ENCODE assay signal across 9 mouse cellular contexts in genomic region chr2:59440481-59440880, GRCm38 (mm10). TPM values are rescaled to one million over a fixed set of nuclear protein-coding genes. Genes with fewer than 3 reads are reported as not detected.
A peak's percentile ranks its signal among the peaks of the same experiment; 100 is the strongest.
DNase-seq lines count a peak whose midpoint lies in the region; ATAC-seq and TF ChIP-seq lines count a peak whose summit lies in the region.
"Had no signal": no experiment of that assay in that cellular context is flagged by ENCODE, and none has a peak within 500 bp of the region (broad histone marks: within the 10 kb centered on the region; RNA-seq: fewer than 3 reads in every experiment).

No protein-coding gene starts in this region.

- peak; percentile 34 for DNase-seq in forebrain, embryonic 10.5 days (ENCODE audit: extremely low spot score, low spot score)
- peak; percentile 45 for DNase-seq in neural tube, embryonic 10.5 days (ENCODE audit: extremely low spot score, low spot score)
- DNase-seq in cerebellum, adult 18-20 months, result peak; percentile 81 to 83
- DNase-seq in heart, postnatal 14 days, result peak; percentile 72 to 74
- DNase-seq in lung, adult 2 months, result peak; percentile 69
- DNase-seq in spleen, adult 2 months (ENCODE audit: low read depth in 1 of 2, low spot score in 2 of 2), result peak; percentile 7 to 50

- H3K9me3 ChIP-seq in forebrain, embryonic 10.5 days, result no peaks in the 10 kb centered on the region
- H3K9me3 ChIP-seq in forebrain, embryonic 13.5 days (replicated peaks), result no peaks in the 10 kb centered on the region
- H3K9me3 ChIP-seq in neural tube, embryonic 15.5 days (replicated peaks), result no peaks in the 10 kb centered on the region

- no peaks in the 10 kb centered on the region for H3K36me3 ChIP-seq in forebrain, embryonic 10.5 days (replicated peaks)
- no peaks in the 10 kb centered on the region for H3K36me3 ChIP-seq in forebrain, embryonic 13.5 days (ENCODE audit: poor library complexity, severe bottlenecking)
- H3K36me3 ChIP-seq in neural tube, embryonic 15.5 days, result no peaks in the 10 kb centered on the region
- H3K36me3 ChIP-seq in spleen, adult 2 months (ENCODE audit: control insufficient read depth, insufficient read depth, low read length), result no peaks in the 10 kb centered on the region

- TF ChIP-seq POLR2A in lung, adult 2 months (IDR thresholded peaks at IDR 0.05; ENCODE audit: borderline replicate concordance, extremely low read depth, low read depth, low read length), result no peak
- TF ChIP-seq POLR2A in spleen, adult 2 months (IDR thresholded peaks at IDR 0.05; ENCODE audit: low read depth, low read length), result no peak

- no peak overlapping the region for H3K9ac ChIP-seq in forebrain, embryonic 13.5 days
- no peak overlapping the region for H3K9ac ChIP-seq in neural tube, embryonic 15.5 days (replicated peaks)

- peak; percentile 93 for TF ChIP-seq CTCF in lung, adult 2 months (IDR thresholded peaks at IDR 0.05; ENCODE audit: insufficient read depth, low read length)
- peak; percentile 55; the same call in 1 of the 2 replicates for TF ChIP-seq CTCF in spleen, adult 2 months (IDR thresholded peaks at IDR 0.05; ENCODE audit: extremely low read depth, insufficient read depth, insufficient read length, insufficient replicate concordance)

- WGBS in forebrain, embryonic 10.5 days, result 33% methylated on average over 5 of the region's 5 CpGs
- WGBS in forebrain, embryonic 13.5 days, result 36% methylated on average over 5 of the region's 5 CpGs
- WGBS in neural tube, embryonic 15.5 days, result 38% methylated on average over 5 of the region's 5 CpGs
- WGBS in lung, adult 2 months, result 25% methylated on average over 5 of the region's 5 CpGs
- WGBS in spleen, adult 2 months, result 27% methylated on average over 5 of the region's 5 CpGs

- no peak overlapping the region for H3K4me2 ChIP-seq in forebrain, embryonic 13.5 days
- no peak overlapping the region for H3K4me2 ChIP-seq in neural tube, embryonic 15.5 days

- no peaks in the 10 kb centered on the region for H3K4me1 ChIP-seq in forebrain, embryonic 10.5 days
- H3K4me1 ChIP-seq in forebrain, embryonic 13.5 days, result peaks cover 7% of the 10 kb centered on the region; the same call in 1 of the 2 replicates
- H3K4me1 ChIP-seq in neural tube, embryonic 15.5 days, result peaks cover 11% of the 10 kb centered on the region
- H3K4me1 ChIP-seq in lung, adult 2 months (ENCODE audit: control insufficient read depth, insufficient read depth, low read length), result peaks cover 5% of the 10 kb centered on the region; the same call in 1 of the 2 replicates
- H3K4me1 ChIP-seq in spleen, adult 2 months (ENCODE audit: control insufficient read depth, insufficient read depth, insufficient read length), result peaks cover 4% of the 10 kb centered on the region; the same call in 1 of the 2 replicates

- H3K27me3 ChIP-seq in forebrain, embryonic 10.5 days (ENCODE audit: poor library complexity, severe bottlenecking), result 0 out of 2 replicates have a peak, but pooled peaks cover 5% of the 10 kb centered on the region
- H3K27me3 ChIP-seq in forebrain, embryonic 13.5 days, result no peaks in the 10 kb centered on the region
- H3K27me3 ChIP-seq in neural tube, embryonic 15.5 days (replicated peaks), result 0 out of 2 replicates have a peak, but pooled peaks cover 7% of the 10 kb centered on the region
- H3K27me3 ChIP-seq in spleen, adult 2 months (ENCODE audit: control insufficient read depth, insufficient read depth, low read length), result no peaks in the 10 kb centered on the region

- H3K27ac ChIP-seq in forebrain, embryonic 10.5 days, result no peak overlapping the region
- H3K27ac ChIP-seq in forebrain, embryonic 13.5 days, result no peak overlapping the region
- H3K27ac ChIP-seq in neural tube, embryonic 15.5 days (replicated peaks), result no peak overlapping the region
- no peak overlapping the region for H3K27ac ChIP-seq in spleen, adult 2 months (ENCODE audit: insufficient read depth, low read length)

- H3K4me3 ChIP-seq in forebrain, embryonic 10.5 days, result no peak overlapping the region
- no peak overlapping the region for H3K4me3 ChIP-seq in forebrain, embryonic 13.5 days
- no peak overlapping the region for H3K4me3 ChIP-seq in neural tube, embryonic 15.5 days (replicated peaks)
- no peak overlapping the region for H3K4me3 ChIP-seq in lung, adult 2 months (replicated peaks; ENCODE audit: extremely low read depth, low read depth, low read length)
- H3K4me3 ChIP-seq in spleen, adult 2 months (ENCODE audit: extremely low read depth, insufficient read depth, insufficient read length), result no peak overlapping the region

- intact Hi-C loops in heart, postnatal 14 days (cut with DNase I), result no loop called here

- ATAC-seq in forebrain, embryonic 13.5 days, result no peak
- ATAC-seq in neural tube, embryonic 15.5 days (ENCODE audit: low FRiP score), result no peak

RNA-seq across cellular contexts. Expression of gene Dapl1, which starts 44.0 kb away (rescaled TPM):
- polyA plus RNA-seq in forebrain, embryonic 10.5 days (2016; fragmentation: Nextera tagmentation; extraction: Ambion mirVana), result 1.2 and 1.9 TPM in 2 replicates
- 0.45 TPM in 1 of 2 replicates, not detected in the other for polyA plus RNA-seq in forebrain, embryonic 13.5 days (2015; fragmentation: Nextera tagmentation; extraction: Ambion mirVana)
- polyA plus RNA-seq in neural tube, embryonic 15.5 days (2015; fragmentation: Nextera tagmentation; extraction: Ambion mirVana), result 0.59 and 1.4 TPM in 2 replicates
- total RNA-seq in heart, postnatal 14 days (2021), result not detected
- 0.25 and 2.7 TPM in 2 replicates for polyA plus RNA-seq in lung, adult 2 months (2012; rRNA removed)
- 2.7 and 3.4 TPM in 2 replicates for polyA plus RNA-seq in spleen, adult 2 months (2012; rRNA removed)
- total RNA-seq: gastrocnemius, postnatal 4 days had no signal

Comparison
In these comparisons a context has a peak if more than half of its experiments do, and no peak if none do; other contexts are left out.
1. DNase-seq: peak in every context shown above with its lines; median percentile 82 in cerebellum, adult 18-20 months; 73 in heart, postnatal 14 days; 69 in lung, adult 2 months; 45 in neural tube, embryonic 10.5 days; 34 in forebrain, embryonic 10.5 days; 28 in spleen, adult 2 months.